Mouse (Mus musculus): ENCODE measurements around the gene Prrg2. TPM values are rescaled to one million over a fixed set of nuclear protein-coding genes. Genes with fewer than 3 reads are reported as not detected.

Prrg2 gene
- polyA plus RNA-seq, 2 experiments, result 18.6 to 50.4 TPM

GRCm38 (mm10) chr7:45067190-45067999 lies 4.9 kb upstream of the Prrg2 start:
- ATAC-seq (ENCODE audit: low FRiP score, low read depth), result no peak
- H3K4me2 ChIP-seq (replicated peaks; ENCODE audit: low read depth, low read length, severe bottlenecking), result no peak overlapping the region
- no peak for TF ChIP-seq POLR2A (IDR thresholded peaks at IDR 0.05; ENCODE audit: borderline replicate concordance, extremely low read depth, insufficient read depth, insufficient read length)
- H3K27me3 ChIP-seq (ENCODE audit: control insufficient read depth, insufficient read depth, low read length), result no peaks in the 10 kb centered on the region
- H3K4me1 ChIP-seq (ENCODE audit: control insufficient read depth, insufficient read depth, low read length), result peaks cover 5% of the 10 kb centered on the region; the same call in 1 of the 2 replicates
- no peaks in the 10 kb centered on the region for H3K9me3 ChIP-seq (ENCODE audit: control insufficient read depth, low read length)
- no peak overlapping the region for H3K9ac ChIP-seq (ENCODE audit: low read depth, low read length, severe bottlenecking)
- H3K36me3 ChIP-seq (ENCODE audit: control insufficient read depth, insufficient read depth, low read length), result 0 out of 2 replicates have a peak, but pooled peaks cover 3% of the 10 kb centered on the region
- H3K4me3 ChIP-seq (replicated peaks; ENCODE audit: low read length), result no peak overlapping the region
- WGBS, result 81% methylated on average over 4 of the region's 4 CpGs
- no peak for DNase-seq (ENCODE audit: low spot score)
- no peak overlapping the region for H3K27ac ChIP-seq (replicated peaks; ENCODE audit: low read depth, low read length)

GRCm38 (mm10) chr7:45061532-45062075 lies 873 bp downstream of the Prrg2 start:
- 10% methylated on average over 11 of the region's 11 CpGs for WGBS
- Histone ChIP-seq H3K4me1 (ENCODE audit: control insufficient read depth, insufficient read depth, low read length) (peaks cover 12% of the 10 kb centered on the region), H3K9ac (ENCODE audit: low read depth, low read length, severe bottlenecking) (peak overlapping the region; percentile 62), H3K36me3 (ENCODE audit: control insufficient read depth, insufficient read depth, low read length) (0 out of 2 replicates have a peak, but pooled peaks cover 3% of the 10 kb centered on the region), H3K27me3 (ENCODE audit: control insufficient read depth, insufficient read depth, low read length) (no peaks in the 10 kb centered on the region), H3K9me3 (ENCODE audit: control insufficient read depth, low read length) (no peaks in the 10 kb centered on the region), H3K4me2 (replicated peaks; ENCODE audit: low read depth, low read length, severe bottlenecking) (peak overlapping the region; percentile 62), H3K27ac (replicated peaks; ENCODE audit: low read depth, low read length) (peak overlapping the region; percentile 49; the same call in 1 of the 2 replicates), H3K4me3 (replicated peaks; ENCODE audit: low read length) (peak overlapping the region; percentile 70)
- no peak for TF ChIP-seq POLR2A (IDR thresholded peaks at IDR 0.05; ENCODE audit: borderline replicate concordance, extremely low read depth, insufficient read depth, insufficient read length)
- no peak for DNase-seq (ENCODE audit: low spot score)
- ATAC-seq (ENCODE audit: low FRiP score, low read depth), result no peak

- no peak overlapping the region for H3K27ac ChIP-seq (replicated peaks; ENCODE audit: low read depth, low read length)
- H3K9me3 ChIP-seq (ENCODE audit: control insufficient read depth, low read length), result no peaks in the 10 kb centered on the region
- no peaks in the 10 kb centered on the region for H3K36me3 ChIP-seq (ENCODE audit: control insufficient read depth, insufficient read depth, low read length)
- H3K4me2 ChIP-seq (replicated peaks; ENCODE audit: low read depth, low read length, severe bottlenecking), result no peak overlapping the region; the same call in 1 of the 2 replicates
- DNase-seq (ENCODE audit: low spot score), result no peak
- no peak overlapping the region for H3K4me3 ChIP-seq (replicated peaks; ENCODE audit: low read length)
- no peak for TF ChIP-seq POLR2A (IDR thresholded peaks at IDR 0.05; ENCODE audit: borderline replicate concordance, extremely low read depth, insufficient read depth, insufficient read length)
- WGBS, result 86% methylated on average over 6 of the region's 6 CpGs
- H3K9ac ChIP-seq (ENCODE audit: low read depth, low read length, severe bottlenecking), result no peak overlapping the region
- no peaks in the 10 kb centered on the region for H3K27me3 ChIP-seq (ENCODE audit: control insufficient read depth, insufficient read depth, low read length)
- peaks cover 12% of the 10 kb centered on the region for H3K4me1 ChIP-seq (ENCODE audit: control insufficient read depth, insufficient read depth, low read length)
- no peak for ATAC-seq (ENCODE audit: low FRiP score, low read depth)
These were observed 1.8 kb downstream of the Prrg2 start for GRCm38 (mm10) chr7:45060632-45061122.

DNA sequence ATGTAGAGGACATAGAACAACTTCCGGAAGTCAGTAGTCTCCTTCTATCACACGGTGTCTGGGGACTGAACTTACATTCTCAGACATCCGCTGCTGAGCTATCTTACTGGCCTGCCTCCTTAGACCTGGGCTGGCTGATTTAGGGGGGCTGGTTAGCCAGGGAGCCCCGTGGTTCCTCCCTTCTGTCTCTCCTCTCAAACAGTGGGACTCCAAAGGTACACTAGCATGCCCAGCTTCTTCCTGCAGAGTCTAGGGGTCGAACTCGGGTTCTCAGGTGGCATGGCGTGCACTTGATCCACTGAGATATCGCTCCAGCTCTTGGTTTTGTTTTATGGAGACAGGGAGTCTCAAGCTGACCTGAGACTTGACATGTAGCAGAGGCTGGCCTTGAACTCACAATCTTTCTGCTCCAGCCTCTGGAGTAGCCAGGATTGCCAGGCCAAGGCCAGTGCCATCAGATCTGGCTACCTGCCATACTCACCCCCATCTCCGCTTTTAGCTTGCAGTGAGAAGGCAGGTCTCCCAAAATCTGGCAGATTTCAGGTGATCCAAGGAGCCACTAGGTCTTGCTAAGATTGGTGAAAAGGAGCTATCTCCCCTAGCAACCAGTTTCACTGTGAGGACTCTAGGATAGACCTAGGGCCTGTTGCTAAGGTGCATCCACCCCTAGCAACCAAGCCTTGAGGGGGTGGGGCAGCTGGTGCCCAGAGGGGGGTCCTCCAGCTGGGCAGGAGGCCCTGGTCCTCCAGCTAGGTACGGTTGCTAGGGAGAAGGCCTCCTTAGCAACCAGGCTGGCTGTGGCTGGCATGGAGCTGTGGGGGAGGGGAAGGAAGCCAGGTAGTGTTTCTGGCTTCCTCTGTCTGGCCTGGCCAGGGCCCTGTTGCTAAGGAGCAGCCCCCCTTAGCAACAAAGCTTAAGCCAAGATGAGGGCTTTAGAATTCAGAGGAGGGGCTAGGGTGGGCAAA lies 3.6 kb downstream of the Prrg2 start:
- Histone ChIP-seq H3K9me3 (ENCODE audit: control insufficient read depth, low read length) (no peaks in the 10 kb centered on the region), H3K4me3 (replicated peaks; ENCODE audit: low read length) (no peak overlapping the region), H3K4me2 (replicated peaks; ENCODE audit: low read depth, low read length, severe bottlenecking) (no peak overlapping the region), H3K9ac (ENCODE audit: low read depth, low read length, severe bottlenecking) (no peak overlapping the region), H3K27ac (replicated peaks; ENCODE audit: low read depth, low read length) (no peak overlapping the region), H3K36me3 (ENCODE audit: control insufficient read depth, insufficient read depth, low read length) (no peaks in the 10 kb centered on the region), H3K27me3 (ENCODE audit: control insufficient read depth, insufficient read depth, low read length) (no peaks in the 10 kb centered on the region), H3K4me1 (ENCODE audit: control insufficient read depth, insufficient read depth, low read length) (peaks cover 12% of the 10 kb centered on the region)
- WGBS, result 83% methylated on average over 9 of the region's 10 CpGs
- TF ChIP-seq POLR2A (IDR thresholded peaks at IDR 0.05; ENCODE audit: borderline replicate concordance, extremely low read depth, insufficient read depth, insufficient read length), result no peak
- DNase-seq (ENCODE audit: low spot score) (no peak), ATAC-seq (ENCODE audit: low FRiP score, low read depth) (no peak)

DNA sequence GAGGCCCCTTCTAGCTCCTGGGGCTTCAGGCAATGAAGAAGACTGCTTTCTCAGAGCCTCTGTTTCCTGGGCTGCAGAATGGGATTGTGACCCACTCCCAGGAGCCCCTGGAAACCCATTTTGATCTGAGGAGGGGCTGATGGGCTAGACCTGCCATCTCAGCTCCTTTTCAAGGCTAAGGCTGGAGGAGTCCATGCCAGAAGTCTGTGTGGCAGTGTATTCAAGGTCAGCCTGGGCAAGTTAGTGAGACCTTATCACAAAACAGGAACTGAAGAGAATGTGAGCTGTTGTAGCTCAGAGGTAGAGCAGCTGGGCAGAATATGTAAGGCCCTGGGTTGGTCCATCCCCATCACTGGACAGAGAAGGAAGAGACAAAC lies 5.5 kb downstream of the Prrg2 start:
- ATAC-seq (ENCODE audit: low FRiP score, low read depth) (no peak), DNase-seq (ENCODE audit: low spot score) (no peak)
- Histone ChIP-seq H3K27ac (replicated peaks; ENCODE audit: low read depth, low read length) (no peak overlapping the region), H3K4me1 (ENCODE audit: control insufficient read depth, insufficient read depth, low read length) (peaks cover 7% of the 10 kb centered on the region), H3K4me3 (replicated peaks; ENCODE audit: low read length) (no peak overlapping the region), H3K27me3 (ENCODE audit: control insufficient read depth, insufficient read depth, low read length) (no peaks in the 10 kb centered on the region), H3K4me2 (replicated peaks; ENCODE audit: low read depth, low read length, severe bottlenecking) (no peak overlapping the region), H3K9me3 (ENCODE audit: control insufficient read depth, low read length) (no peaks in the 10 kb centered on the region), H3K36me3 (ENCODE audit: control insufficient read depth, insufficient read depth, low read length) (no peaks in the 10 kb centered on the region), H3K9ac (ENCODE audit: low read depth, low read length, severe bottlenecking) (no peak overlapping the region)
- TF ChIP-seq POLR2A (IDR thresholded peaks at IDR 0.05; ENCODE audit: borderline replicate concordance, extremely low read depth, insufficient read depth, insufficient read length), result no peak

Measured in limb, embryonic 14.5 days (tissue).